8 mouse cellular contexts compared by ENCODE assay signal in genomic region chr11:7210343-7210742, GRCm38 (mm10). TPM values are rescaled to one million over a fixed set of nuclear protein-coding genes. Genes with fewer than 3 reads are reported as not detected.
DNase-seq lines count a peak whose midpoint lies in the region; ATAC-seq and TF ChIP-seq lines count a peak whose summit lies in the region.
"Had no signal": no experiment of that assay in that cellular context is flagged by ENCODE, and none has a peak within 500 bp of the region (broad histone marks: within the 10 kb centered on the region; RNA-seq: fewer than 3 reads in every experiment).

No protein-coding gene starts in this region.

- no peak for TF ChIP-seq EP300 in MEL (IDR thresholded peaks at IDR 0.05; ENCODE audit: low read depth in 1 of 2, low read length in 2 of 2)

- no peaks in the 10 kb centered on the region for H3K36me3 ChIP-seq in MEL (ENCODE audit: control insufficient read depth in 1 of 2, insufficient read depth in 2 of 2, low read length in 2 of 2)
- no peaks in the 10 kb centered on the region for H3K36me3 ChIP-seq in forebrain, embryonic 14.5 days (ENCODE audit: control insufficient read depth, insufficient read depth, low read length)
- no peaks in the 10 kb centered on the region for H3K36me3 ChIP-seq in hindbrain, embryonic 11.5 days (ENCODE audit: control insufficient read depth, insufficient read depth, low read length)

- no peak overlapping the region for H3K9ac ChIP-seq in MEL (ENCODE audit: control insufficient read depth, low read depth, low read length, poor library complexity, severe bottlenecking)
- H3K9ac ChIP-seq in forebrain, embryonic 14.5 days (ENCODE audit: low read length) = no peak overlapping the region
- H3K9ac ChIP-seq in hindbrain, embryonic 11.5 days (ENCODE audit: low read depth, low read length) = no peak overlapping the region

- no peaks in the 10 kb centered on the region for H3K4me1 ChIP-seq in MEL (ENCODE audit: control insufficient read depth in 1 of 2, insufficient read depth in 2 of 2, low read length in 2 of 2)
- H3K4me1 ChIP-seq in bone marrow macrophage, adult 2 months (ENCODE audit: control insufficient read depth, insufficient read depth, low read length) = no peaks in the 10 kb centered on the region
- H3K4me1 ChIP-seq in forebrain, embryonic 14.5 days (ENCODE audit: control insufficient read depth, insufficient read depth, low read length) = no peaks in the 10 kb centered on the region
- H3K4me1 ChIP-seq in hindbrain, embryonic 11.5 days (replicated peaks; ENCODE audit: control insufficient read depth, insufficient read depth, low read length) = no peaks in the 10 kb centered on the region; the same call in 1 of the 2 replicates

- H3K4me3 ChIP-seq in MEL (ENCODE audit: control insufficient read depth in 1 of 2, insufficient read depth in 1 of 2, low read depth in 2 of 2, low read length in 2 of 2) = no peak overlapping the region
- H3K4me3 ChIP-seq in bone marrow macrophage, adult 2 months (ENCODE audit: insufficient read depth, low read length) = no peak overlapping the region
- H3K4me3 ChIP-seq in forebrain, embryonic 14.5 days (ENCODE audit: low read depth, low read length) = no peak overlapping the region
- H3K4me3 ChIP-seq in hindbrain, embryonic 11.5 days (ENCODE audit: low read depth, low read length) = no peak overlapping the region

- H3K4me2 ChIP-seq in forebrain, embryonic 14.5 days (ENCODE audit: low read length) = no peak overlapping the region
- H3K4me2 ChIP-seq in hindbrain, embryonic 11.5 days (replicated peaks; ENCODE audit: low read depth, low read length) = no peak overlapping the region

- H3K9me3 ChIP-seq in MEL (replicated peaks; ENCODE audit: insufficient read depth, low read length) = no peaks in the 10 kb centered on the region
- H3K9me3 ChIP-seq in forebrain, embryonic 14.5 days (replicated peaks; ENCODE audit: control insufficient read depth, low read length) = no peaks in the 10 kb centered on the region
- H3K9me3 ChIP-seq in hindbrain, embryonic 11.5 days (ENCODE audit: control insufficient read depth, low read length) = no peaks in the 10 kb centered on the region

- no peaks in the 10 kb centered on the region for H3K79me2 ChIP-seq in MEL (ENCODE audit: control insufficient read depth, insufficient read depth, low read length, poor library complexity)

- TF ChIP-seq RAD21 in MEL (IDR thresholded peaks at IDR 0.05; ENCODE audit: low read depth, low read length) = peak; percentile 44

- WGBS in forebrain, embryonic 14.5 days = 17% methylated on average over 6 of the region's 6 CpGs
- WGBS in hindbrain, embryonic 11.5 days = 19% methylated on average over 6 of the region's 6 CpGs

- peak; percentile 12 for DNase-seq in MEL (ENCODE audit: low read depth, low spot score)
- DNase-seq in forebrain, embryonic 14.5 days (ENCODE audit: low spot score) = peak; percentile 80
- DNase-seq in hindbrain, embryonic 11.5 days (ENCODE audit: low spot score) = peak; percentile 84
- DNase-seq in layer of hippocampus, postnatal 10 days (ENCODE audit: low spot score in 2 of 2) = peak; percentile 80 to 85
- peak; percentile 83 for DNase-seq in lung, postnatal 10 days
- DNase-seq in right cerebral cortex, postnatal 36 days (ENCODE audit: low spot score in 2 of 2) = peak; percentile 53 to 70

- no peak for TF ChIP-seq POLR2A in MEL (IDR thresholded peaks at IDR 0.05; ENCODE audit: control insufficient read depth in 1 of 2, insufficient read depth in 1 of 2, low read depth in 1 of 2, low read length in 2 of 2, poor library complexity in 1 of 2)
- TF ChIP-seq POLR2A in bone marrow macrophage, adult 2 months (IDR thresholded peaks at IDR 0.05; ENCODE audit: borderline replicate concordance, low read depth, low read length) = no peak

- no peak overlapping the region for H3K27ac ChIP-seq in MEL (ENCODE audit: control insufficient read depth, low read depth, low read length)
- H3K27ac ChIP-seq in bone marrow macrophage, adult 2 months (ENCODE audit: insufficient read depth, low read depth, low read length) = no peak overlapping the region
- no peak overlapping the region for H3K27ac ChIP-seq in forebrain, embryonic 14.5 days (ENCODE audit: low read depth, low read length)
- H3K27ac ChIP-seq in hindbrain, embryonic 11.5 days (ENCODE audit: low read depth, low read length) = no peak overlapping the region

- TF ChIP-seq CTCF in MEL (IDR thresholded peaks at IDR 0.05 in 2 of 3, conservative IDR thresholded peaks at IDR 0.05 in 1 of 3; ENCODE audit: control insufficient read depth in 1 of 3, insufficient read depth in 1 of 3, low read depth in 2 of 3, low read length in 3 of 3, poor library complexity in 1 of 3, severe bottlenecking in 1 of 3) = peak; percentile 37 to 70 (median 43)
- peak; percentile 75 for TF ChIP-seq CTCF in bone marrow macrophage, adult 2 months (IDR thresholded peaks at IDR 0.05; ENCODE audit: low read depth, low read length)

- H3K27me3 ChIP-seq in MEL (ENCODE audit: control insufficient read depth in 1 of 2, insufficient read depth in 2 of 2, low read length in 2 of 2) = no peaks in the 10 kb centered on the region
- H3K27me3 ChIP-seq in forebrain, embryonic 14.5 days (replicated peaks; ENCODE audit: control insufficient read depth, insufficient read depth, low read length) = peaks cover 13% of the 10 kb centered on the region
- peaks cover 27% of the 10 kb centered on the region for H3K27me3 ChIP-seq in hindbrain, embryonic 11.5 days (ENCODE audit: control insufficient read depth, insufficient read depth, low read length)

- ATAC-seq in forebrain, embryonic 14.5 days = peak; percentile 15; the same call in 1 of the 2 replicates
- ATAC-seq in hindbrain, embryonic 11.5 days (ENCODE audit: low FRiP score) = peak; percentile 8

TF ChIP-seq in MEL, 35 proteins besides CTCF, POLR2A, EP300 and RAD21:
- no peak for TF ChIP-seq CHD2 (IDR thresholded peaks at IDR 0.05; ENCODE audit: low read length)
- no peak for TF ChIP-seq USF1 (IDR thresholded peaks at IDR 0.05; ENCODE audit: low read depth, low read length)
- TF ChIP-seq ELF1 (IDR thresholded peaks at IDR 0.05; ENCODE audit: low read depth, low read length) = no peak
- no peak for TF ChIP-seq RCOR1 (IDR thresholded peaks at IDR 0.05; ENCODE audit: low read depth, low read length)
- TF ChIP-seq HCFC1 (IDR thresholded peaks at IDR 0.05; ENCODE audit: low read depth, low read length) = no peak
- no peak for TF ChIP-seq SMC3 (IDR thresholded peaks at IDR 0.05; ENCODE audit: low read depth, low read length)

RNA-seq across cellular contexts. Expression of gene Igfbp3, which starts 3.4 kb away (rescaled TPM):
- total RNA-seq in MEL (2012; rRNA removed) = not detected in 2 replicates
- not detected for polyA plus RNA-seq in MEL (2012; ENCODE audit: insufficient read depth in 1 of 2, insufficient read length in 2 of 2, low read depth in 1 of 2, low replicate concordance in 2 of 2, missing spikeins in 1 of 2)
- polyA plus RNA-seq in bone marrow macrophage, adult 2 months (2012; ENCODE audit: insufficient read depth, insufficient read length, missing spikeins) = 0.33 TPM in 1 of 2 replicates, not detected in the other
- 29.7 and 35.5 TPM in 2 replicates for polyA plus RNA-seq in forebrain, embryonic 14.5 days (2014; fragmentation: Nextera tagmentation; extraction: Ambion mirVana)
- 16.8 and 19.1 TPM in 2 replicates for polyA plus RNA-seq in hindbrain, embryonic 11.5 days (2014; fragmentation: Nextera tagmentation; extraction: Ambion mirVana)
- 10 to 100 TPM; 22.4 to 28.8 TPM for total RNA-seq in layer of hippocampus, postnatal 10 days (2021)

RNA-seq across cellular contexts. Expression of gene Igfbp1, which starts 12.8 kb away (rescaled TPM):
- not detected in 2 replicates for total RNA-seq in MEL (2012; rRNA removed)
- not detected for polyA plus RNA-seq in MEL (2012; ENCODE audit: insufficient read depth in 1 of 2, insufficient read length in 2 of 2, low read depth in 1 of 2, low replicate concordance in 2 of 2, missing spikeins in 1 of 2)
- not detected in 2 replicates for polyA plus RNA-seq in bone marrow macrophage, adult 2 months (2012; ENCODE audit: insufficient read depth, insufficient read length, missing spikeins)
- 0.14 and 0.19 TPM in 2 replicates for polyA plus RNA-seq in forebrain, embryonic 14.5 days (2014; fragmentation: Nextera tagmentation; extraction: Ambion mirVana)
- polyA plus RNA-seq in hindbrain, embryonic 11.5 days (2014; fragmentation: Nextera tagmentation; extraction: Ambion mirVana) = 0.14 and 0.67 TPM in 2 replicates
- total RNA-seq in layer of hippocampus, postnatal 10 days (2021) = under 1 TPM in 1 of 2 experiments, not detected in 1; 0.42 TPM
- total RNA-seq: layer of hippocampus, adult 8-10 months had no signal

RNA-seq across cellular contexts. Expression of gene Gm11985, which starts 22.0 kb away (rescaled TPM):
- not detected in 2 replicates for total RNA-seq in MEL (2012; rRNA removed)
- not detected for polyA plus RNA-seq in MEL (2012; ENCODE audit: insufficient read depth in 1 of 2, insufficient read length in 2 of 2, low read depth in 1 of 2, low replicate concordance in 2 of 2, missing spikeins in 1 of 2)
- not detected in 2 replicates for polyA plus RNA-seq in bone marrow macrophage, adult 2 months (2012; ENCODE audit: insufficient read depth, insufficient read length, missing spikeins)
- not detected in 2 replicates for polyA plus RNA-seq in forebrain, embryonic 14.5 days (2014; fragmentation: Nextera tagmentation; extraction: Ambion mirVana)
- not detected in 2 replicates for polyA plus RNA-seq in hindbrain, embryonic 11.5 days (2014; fragmentation: Nextera tagmentation; extraction: Ambion mirVana)
- not detected for total RNA-seq in layer of hippocampus, postnatal 10 days (2021)
- total RNA-seq: layer of hippocampus, adult 8-10 months had no signal

Comparison
In these comparisons a context has a peak if more than half of its experiments do, and no peak if none do; other contexts are left out.
1. DNase-seq: peak in every context shown above with its lines; median percentile 84 in hindbrain, embryonic 11.5 days; 83 in lung, postnatal 10 days; 82 in layer of hippocampus, postnatal 10 days; 80 in forebrain, embryonic 14.5 days; 62 in right cerebral cortex, postnatal 36 days; 12 in MEL.
2. RNA of gene Igfbp3, which starts 3.4 kb away (polyA plus RNA-seq): 29.7 to 35.5 TPM in forebrain, embryonic 14.5 days and 16.8 to 19.1 TPM in hindbrain, embryonic 11.5 days; 0.33 TPM in bone marrow macrophage, adult 2 months and not detected in MEL; every median in the first group is over 10 times any median in the second.